Mouse (Mus musculus) lung, postnatal 25 days (tissue): Measurements from ENCODE around the gene Trp73.

Source experiments
- DNase-seq: peaks from one replicate; pipeline ENCODE4 v3.0.0; 2022; ENCODE audit warnings: low spot score

The Trp73 gene

DNA sequence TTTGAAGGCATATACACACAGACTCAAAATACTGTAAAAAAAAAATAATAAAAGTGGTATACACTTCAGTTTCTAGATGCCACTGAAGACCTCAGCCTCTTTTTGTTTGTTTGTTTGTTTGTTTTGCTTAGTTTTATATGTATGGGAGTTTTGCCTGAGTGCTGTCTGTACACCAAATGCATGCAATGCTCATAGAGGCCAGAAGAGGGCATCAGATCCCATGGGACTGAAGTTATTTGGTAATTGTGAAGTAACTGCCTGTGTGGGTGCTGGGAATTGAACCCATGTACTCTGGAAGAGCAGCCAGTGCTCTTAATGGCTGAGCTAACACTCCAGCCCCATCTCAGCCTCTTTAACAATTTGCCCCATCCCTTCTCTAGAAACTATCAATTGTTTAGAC, 111.4 kb downstream of the Trp73 start:
- DNase-seq: no peak

DNA sequence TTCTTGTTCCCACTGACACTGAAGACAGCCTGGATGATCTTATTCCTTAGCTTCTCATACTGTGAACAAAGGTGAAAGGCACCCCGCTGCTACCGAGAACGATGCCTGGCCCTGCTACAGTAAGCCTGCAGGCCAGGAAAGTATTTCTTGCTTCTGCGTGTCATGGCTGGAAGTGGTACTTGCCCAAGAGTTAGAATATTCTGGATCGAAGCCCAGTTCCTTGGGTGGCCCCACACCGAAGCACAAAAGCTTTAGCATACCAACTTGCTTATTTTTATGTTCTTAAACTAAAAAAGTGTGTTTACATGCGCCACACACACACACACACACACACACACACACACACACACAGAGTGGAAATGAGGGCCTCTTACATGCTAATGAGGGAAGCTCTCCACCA, 111.9 kb downstream of the Trp73 start:
- DNase-seq: no peak

DNA sequence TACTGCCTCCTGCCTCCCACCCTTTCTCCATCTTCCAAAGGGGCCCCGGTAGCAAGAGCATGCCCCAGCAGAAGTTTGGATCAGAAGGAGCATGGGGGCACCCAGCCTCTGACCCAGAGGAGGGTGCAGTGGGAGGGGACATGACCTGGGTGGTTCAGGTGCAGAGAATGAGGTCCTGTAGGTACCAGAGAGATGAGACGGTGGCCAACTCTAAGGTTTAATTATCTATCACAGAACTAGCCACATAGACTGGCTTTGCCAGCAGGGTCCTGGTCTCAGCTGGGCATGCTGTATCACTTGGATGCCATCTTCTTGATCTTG, 113.6 kb downstream of the Trp73 start:
- DNase-seq: no peak

DNA sequence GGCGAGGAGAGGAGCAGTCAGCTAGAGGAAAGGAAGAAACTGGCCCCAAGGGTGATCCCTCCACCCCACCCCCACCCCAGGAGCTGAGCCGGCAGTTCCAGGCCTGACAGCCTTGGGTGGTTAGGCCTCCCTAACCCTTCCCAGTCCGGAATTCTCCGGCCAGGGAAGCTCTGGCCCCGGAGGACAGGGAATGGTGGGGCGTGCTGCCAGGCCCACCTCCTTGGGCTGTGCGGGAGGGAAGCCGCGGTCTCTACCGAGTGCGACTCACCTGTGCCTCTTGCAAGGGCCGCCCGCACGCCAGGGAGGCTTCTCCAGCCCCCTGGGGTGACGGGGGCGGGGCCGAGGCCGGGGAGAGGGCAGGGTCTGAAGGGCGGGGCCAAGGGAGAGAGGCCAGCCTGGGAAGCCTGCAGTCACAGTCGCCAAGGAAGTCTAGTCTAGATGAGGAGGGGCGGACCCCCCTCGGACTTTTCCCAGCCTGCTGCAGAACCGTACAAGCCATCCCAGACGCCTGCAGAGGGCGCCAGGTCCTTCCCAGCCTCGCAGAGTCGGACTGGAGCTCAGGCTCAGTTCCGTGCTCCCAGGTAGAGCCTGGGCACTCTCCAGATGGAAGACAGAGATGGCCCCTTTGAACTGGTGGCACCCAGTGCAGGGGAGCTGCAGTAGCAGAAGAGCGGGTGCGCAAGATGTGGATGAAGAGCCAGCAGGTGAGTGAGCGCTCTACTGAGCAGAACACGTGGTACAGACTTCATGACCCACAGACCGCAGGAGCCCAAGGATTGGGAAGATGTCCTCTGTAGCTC, 114.2 kb downstream of the Trp73 start, which contains the start of gene Smim1:
Gene Smim1, minus strand, starts transcription at position 590 of the 800 bp plus-strand sequence.
- DNase-seq: peak; percentile 89

DNA sequence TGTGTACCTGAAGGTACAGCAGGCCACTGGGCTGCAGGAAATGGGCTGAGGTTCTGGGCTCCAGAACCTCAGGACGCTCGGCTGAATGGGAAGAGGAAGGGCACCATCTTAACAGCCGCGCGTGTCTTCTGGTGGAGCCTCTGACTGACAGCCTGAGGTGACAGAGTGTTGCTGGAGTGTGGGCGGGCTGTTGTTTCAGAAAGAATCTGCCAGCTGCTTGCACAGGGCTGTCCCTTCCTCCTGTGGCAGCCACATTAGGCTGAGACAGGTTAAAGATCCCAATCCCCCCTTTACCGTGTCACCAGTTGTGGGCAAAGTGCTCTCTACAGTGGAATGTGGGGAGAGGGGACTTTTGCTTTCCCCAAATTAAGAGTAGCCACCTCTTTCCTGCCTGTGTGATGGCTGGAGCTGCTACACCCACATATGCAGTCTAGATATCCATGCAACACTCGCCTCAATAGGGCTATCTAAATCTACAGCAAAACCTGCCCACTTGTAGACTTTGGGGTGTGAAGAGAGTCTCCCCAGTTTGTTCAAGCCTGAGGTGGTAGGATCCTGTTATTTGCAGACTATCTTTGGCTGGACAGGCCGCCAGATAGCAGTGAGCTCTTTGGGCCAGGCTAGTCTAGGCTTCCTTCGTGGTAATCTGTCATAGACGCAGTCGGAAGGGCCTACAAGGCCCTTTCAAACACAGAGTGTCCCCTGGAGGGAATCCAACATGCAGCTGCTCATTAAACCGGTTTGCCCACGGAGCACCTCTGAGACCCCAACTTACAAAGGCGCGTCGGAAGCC, 115.1 kb downstream of the Trp73 start:
- no peak for DNase-seq

DNA sequence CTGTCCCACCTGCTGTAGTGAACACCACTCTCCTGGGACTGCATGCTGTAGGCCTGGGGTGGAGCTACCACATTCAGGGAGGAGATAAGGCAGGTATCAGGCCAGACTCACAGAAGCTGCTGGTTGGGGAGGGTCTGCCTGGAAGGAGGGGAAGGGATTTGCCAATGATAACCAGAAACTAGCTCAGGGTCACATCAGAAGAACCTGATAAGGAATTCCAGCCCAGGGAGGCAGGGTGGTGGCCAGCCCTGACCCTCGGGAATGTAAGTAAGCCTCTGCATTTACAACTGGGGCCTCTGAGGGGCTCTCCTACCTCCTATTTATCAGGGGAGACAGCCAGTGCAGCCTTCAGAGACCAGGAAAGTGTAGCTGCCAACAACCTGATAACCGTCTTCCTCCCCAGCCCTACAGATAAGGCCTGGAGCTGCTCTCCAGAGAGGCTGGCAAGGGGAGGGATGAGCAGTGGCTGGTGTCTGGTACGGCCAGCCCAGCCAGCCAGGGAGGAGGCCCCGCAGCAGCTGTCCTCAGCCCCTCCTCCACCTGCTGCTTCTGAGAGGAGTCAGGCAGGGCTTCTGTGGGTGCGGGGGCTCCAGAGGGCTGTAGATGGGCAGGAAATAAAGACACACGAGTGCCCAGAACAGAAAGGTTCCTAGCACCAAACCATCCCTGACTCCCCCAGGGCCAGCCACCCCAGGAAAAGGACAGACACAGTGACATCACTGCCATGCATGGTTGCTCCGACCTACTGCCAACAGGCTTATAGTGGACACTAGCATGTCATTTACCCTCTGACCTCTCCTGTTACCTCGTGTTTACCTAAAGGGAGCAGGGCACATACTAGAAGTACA, 116.0 kb downstream of the Trp73 start:
- DNase-seq: no peak

DNA sequence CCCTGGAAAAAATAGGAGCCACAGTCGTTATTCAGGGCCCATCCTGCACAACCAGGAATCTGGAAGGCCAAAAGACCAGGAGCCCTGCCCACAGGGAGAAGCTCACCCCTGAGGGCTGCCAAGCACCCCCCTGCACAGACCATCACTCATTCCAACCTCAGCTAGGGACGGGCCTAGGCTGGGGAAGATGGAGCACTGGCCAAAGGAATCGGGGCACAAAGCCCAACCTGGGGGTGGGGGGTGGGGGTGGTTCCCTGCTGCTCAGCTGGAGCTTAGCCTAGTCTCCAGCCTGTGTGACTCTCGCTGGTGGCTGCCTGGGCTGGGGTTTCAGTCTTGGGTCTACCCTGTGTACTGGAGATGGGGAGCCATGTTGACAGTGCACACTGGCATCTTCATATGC, 117.2 kb downstream of the Trp73 start:
- no peak for DNase-seq

DNA sequence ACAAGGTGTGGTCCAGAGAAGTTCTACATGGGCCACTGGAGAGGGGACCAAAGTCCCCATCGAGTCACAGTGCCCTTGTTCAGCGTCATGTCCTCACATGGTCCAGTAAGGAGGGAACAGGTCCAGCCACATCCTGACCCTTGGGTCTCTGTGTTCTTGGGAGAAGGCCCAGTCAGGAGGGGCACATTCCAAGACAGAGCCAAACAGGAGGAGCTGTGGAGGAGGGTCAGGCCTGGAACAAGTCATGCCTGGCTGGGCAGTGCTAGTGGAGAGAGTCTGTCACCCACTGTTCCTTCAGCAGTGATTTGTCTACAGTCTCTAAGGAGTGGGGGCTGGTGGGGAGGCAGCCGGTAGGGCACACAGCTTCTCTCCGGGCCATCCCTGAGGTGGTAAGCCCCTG, 117.6 kb downstream of the Trp73 start:
- peak; percentile 93 for DNase-seq

DNA sequence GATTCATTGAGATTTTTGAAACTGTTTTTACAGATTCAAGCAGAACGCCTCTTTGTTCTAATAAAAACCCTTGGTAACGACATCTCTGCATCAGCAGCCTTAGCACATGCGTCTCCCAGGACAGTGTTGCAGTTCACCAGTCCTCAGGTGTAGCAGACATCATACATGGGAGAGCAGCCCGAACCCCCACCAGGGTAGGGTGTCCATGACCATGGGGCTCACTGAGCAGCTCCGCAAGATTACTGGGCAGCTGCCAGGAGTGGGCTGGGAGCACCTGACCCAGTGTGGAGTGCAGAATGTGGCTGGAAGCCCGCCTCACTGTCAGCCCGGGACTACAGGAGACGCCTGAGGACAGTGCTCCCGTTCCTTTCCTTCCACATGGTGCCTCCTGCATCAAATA, 118.6 kb downstream of the Trp73 start:
- DNase-seq: no peak

DNA sequence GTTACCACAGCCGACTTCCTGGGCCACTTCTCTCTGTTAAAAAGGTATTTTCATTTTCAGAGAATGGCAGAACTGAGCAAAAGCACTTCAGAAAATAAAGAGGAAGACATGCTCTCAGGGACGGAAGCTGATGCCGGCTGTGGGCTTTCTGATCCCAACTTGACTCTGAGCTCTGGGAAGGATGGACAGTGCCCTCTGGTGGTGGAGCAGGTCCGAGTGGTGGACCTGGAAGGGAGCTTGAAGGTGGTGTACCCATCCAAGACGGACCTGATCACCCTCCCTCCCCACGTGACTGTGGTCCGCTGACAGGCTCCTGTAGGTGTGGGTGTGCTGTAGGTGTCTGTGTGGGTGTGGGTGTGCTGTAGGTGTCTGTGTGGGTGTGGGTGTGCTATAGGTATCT, 120.4 kb downstream of the Trp73 start:
- DNase-seq: peak; percentile 58

DNA sequence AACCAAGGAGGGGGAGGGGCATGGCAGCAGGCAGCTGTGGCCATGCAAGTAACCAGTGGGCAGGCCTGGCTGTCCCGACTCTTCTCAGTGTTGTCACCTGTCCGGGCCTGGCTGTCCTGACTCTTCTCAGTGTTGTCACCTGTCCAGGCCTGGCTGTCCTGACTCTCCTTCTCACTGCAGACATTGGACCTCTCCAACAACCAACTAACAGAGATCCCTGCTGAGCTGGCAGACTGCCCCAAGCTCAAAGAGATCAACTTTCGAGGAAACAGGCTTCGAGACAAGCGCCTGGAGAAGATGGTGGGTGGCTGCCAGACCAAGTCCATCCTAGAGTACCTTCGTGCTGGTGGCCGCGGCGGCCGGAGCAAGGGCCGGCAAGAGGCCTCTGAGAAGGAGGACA, 124.5 kb downstream of the Trp73 start:
- DNase-seq: no peak

DNA sequence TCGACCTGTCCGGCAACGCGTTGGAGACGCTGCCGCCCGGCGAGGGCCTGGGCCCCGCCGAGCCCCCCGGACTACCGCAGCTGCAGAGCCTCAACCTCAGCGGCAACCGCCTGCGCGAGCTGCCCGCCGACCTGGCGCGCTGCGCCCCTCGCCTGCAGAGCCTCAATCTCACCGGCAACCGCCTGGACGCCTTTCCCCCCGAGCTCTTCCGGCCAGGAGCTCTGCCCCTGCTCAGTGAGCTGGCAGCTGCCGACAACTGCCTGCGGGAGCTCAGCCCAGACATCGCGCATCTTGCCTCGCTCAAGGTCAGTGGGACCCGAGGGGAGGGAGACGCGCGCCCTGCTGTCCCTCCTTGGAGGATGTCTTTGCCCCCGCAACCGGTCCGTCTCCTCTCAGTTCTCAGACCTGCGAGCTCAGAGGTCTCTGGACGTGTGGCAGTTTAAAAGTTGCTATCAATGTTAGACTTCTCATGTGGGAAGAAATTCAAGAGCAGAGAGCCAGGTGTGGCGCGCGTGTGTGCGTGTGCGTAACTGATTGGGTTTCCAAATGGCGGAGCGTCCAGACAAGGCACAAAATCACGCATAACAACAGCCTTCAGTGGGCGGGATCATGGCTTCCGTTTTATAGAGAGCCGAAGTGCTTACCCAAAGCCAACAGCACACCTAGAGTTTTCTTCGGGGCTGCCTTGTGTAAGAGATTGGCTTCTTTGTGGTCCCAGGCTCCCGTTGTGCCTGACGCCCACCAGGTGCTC, 127.7 kb downstream of the Trp73 start:
- DNase-seq: no peak

DNA sequence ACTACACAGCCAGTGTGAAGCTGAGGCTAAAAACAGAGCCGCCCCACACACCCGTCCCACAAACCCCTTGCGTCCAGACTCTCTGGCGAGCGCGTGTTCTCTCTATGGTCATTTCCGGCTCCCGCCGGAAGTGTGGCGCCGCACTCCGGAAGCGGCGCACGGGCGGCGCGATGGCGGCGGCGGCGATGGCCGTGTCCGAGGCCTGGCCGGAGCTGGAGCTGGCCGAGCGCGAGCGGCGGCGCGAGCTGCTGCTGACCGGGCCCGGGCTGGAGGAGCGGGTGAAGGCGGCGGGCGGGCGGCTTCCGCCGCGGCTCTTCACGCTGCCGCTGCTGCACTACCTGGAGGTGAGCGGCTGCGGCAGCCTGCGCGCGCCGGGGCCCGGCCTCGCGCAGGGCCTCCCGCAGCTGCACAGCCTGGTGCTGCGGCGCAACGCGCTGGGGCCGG, 128.3 kb downstream of the Trp73 start, which contains the start of gene Lrrc47:
Gene Lrrc47, plus strand, starts transcription at position 86 of the 444 bp plus-strand sequence.
- peak; percentile 86 for DNase-seq

DNA sequence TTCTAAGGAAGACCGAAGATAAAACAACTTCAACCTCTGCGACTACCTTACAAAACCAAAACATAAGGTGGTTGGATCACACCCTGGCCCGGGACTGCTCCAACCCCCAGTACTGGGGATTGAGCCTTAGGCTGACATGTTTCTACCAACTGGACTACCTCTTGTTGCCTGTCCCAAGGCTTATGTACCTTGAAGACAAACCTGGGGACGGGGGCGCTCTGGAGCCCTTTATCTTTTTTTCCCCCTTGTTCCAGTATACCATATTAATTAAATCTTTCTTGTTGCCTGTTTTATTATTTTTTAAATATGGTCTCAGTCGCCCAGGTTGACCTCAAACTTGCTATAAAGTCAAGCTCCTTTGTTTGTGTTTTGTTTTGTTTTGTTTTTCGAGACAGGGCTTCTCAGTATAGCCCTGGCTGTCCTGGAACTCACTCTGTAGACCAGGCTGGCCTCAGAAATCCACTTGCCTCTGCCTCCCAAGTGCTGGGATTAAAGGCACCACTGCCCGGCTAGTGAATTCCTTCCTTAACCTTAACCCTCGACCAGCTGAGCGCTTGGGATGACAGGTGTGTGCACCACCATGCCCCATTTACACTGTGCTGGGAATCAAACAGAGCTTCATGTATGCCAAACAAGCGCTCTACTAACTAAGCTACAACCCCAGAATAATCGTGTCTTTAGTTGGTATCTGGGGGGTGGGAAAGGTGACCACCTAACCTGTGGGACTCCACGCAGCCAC, 128.9 kb downstream of the Trp73 start:
- DNase-seq: no peak

DNA sequence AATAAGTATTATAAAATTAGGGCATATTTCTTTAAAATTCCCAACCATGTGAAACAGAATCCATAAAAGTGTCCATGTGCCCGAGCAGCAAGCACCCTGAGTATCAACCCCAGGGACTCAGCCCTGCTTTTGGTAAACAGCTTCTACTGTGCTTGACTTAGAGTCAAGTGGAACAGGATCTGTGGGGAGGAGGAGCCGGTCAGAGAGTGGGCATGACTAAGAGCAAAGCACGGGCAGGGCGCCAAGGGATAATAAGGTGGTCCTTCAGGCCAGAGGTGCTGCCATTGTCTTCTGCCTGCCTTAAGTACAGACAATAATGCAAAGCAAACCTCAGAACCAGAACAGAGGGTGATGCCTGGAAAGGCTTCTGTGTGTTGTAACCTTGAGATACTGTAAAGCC, 132.2 kb downstream of the Trp73 start:
- DNase-seq: peak; percentile 67

DNA sequence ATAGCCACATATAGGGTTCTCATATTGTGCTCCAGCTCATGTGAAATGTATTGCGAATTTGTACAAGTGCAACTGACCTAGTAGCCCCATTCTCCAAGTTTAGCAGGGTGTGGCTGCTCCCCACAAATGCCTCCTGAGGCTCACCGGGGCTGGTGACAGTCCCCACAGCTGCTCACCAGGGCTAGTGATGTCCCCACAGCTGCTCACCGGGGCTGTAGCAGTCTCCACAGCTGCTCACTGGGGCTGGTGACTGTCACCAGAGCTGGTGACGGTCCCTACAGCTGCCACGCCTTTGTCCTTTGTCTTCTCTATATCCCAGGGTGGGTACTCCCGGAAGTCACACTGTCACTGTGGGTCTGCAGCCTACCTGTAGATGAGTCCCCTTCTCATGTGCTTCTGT, 133.7 kb downstream of the Trp73 start:
- DNase-seq: no peak
